In the genomic region with DNA sequence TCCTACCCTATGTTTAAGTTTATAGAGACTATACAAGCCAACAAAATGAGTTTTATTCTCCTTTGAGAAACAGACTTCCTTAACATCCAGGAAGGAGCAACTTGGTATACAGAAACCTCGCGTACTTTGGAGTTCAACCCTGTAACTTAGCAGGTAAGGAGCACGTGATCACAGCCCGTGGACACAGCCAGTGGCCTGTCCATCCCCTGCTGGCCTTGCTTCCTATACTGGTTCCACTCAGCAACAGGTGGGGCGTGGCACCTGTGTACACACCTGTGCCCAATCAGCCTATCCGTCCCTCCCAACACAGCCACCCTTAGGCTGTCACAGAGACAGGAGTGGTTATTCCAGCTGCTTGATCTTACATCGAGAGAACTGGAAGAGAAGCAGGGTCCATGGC, we compare ENCODE assay signal across 8 mouse cellular contexts. TPM values are rescaled to one million over a fixed set of nuclear protein-coding genes. Genes with fewer than 3 reads are reported as not detected.
DNase-seq lines count a peak whose midpoint lies in the region; ATAC-seq lines count a peak whose summit lies in the region.

No protein-coding gene starts in this region.

- H3K27ac ChIP-seq in heart, embryonic 15.5 days = no peak overlapping the region
- peak overlapping the region; percentile 80 for H3K27ac ChIP-seq in intestine, embryonic 15.5 days
- no peak overlapping the region for H3K27ac ChIP-seq in liver, embryonic 13.5 days
- no peak overlapping the region for H3K27ac ChIP-seq in neural tube, embryonic 14.5 days (ENCODE audit: low read depth, low read length)

- peaks cover 24% of the 10 kb centered on the region for H3K4me1 ChIP-seq in heart, embryonic 15.5 days (replicated peaks)
- H3K4me1 ChIP-seq in intestine, embryonic 15.5 days (replicated peaks) = 0 out of 2 replicates have a peak, but pooled peaks cover 4% of the 10 kb centered on the region
- peaks cover 42% of the 10 kb centered on the region for H3K4me1 ChIP-seq in liver, embryonic 13.5 days (replicated peaks)
- peaks cover 5% of the 10 kb centered on the region; the same call in 1 of the 2 replicates for H3K4me1 ChIP-seq in neural tube, embryonic 14.5 days (ENCODE audit: control insufficient read depth, insufficient read depth, low read length)

- H3K4me2 ChIP-seq in heart, embryonic 15.5 days = peak overlapping the region; percentile 76
- H3K4me2 ChIP-seq in intestine, embryonic 15.5 days (replicated peaks) = peak overlapping the region; percentile 81
- H3K4me2 ChIP-seq in liver, embryonic 13.5 days = peak overlapping the region; percentile 100
- H3K4me2 ChIP-seq in neural tube, embryonic 14.5 days (ENCODE audit: low read depth, low read length) = peak overlapping the region; percentile 81; the same call in 1 of the 2 replicates

- no peaks in the 10 kb centered on the region for H3K27me3 ChIP-seq in heart, embryonic 15.5 days
- no peaks in the 10 kb centered on the region for H3K27me3 ChIP-seq in intestine, embryonic 15.5 days (replicated peaks)
- no peaks in the 10 kb centered on the region; the same call in 1 of the 2 replicates for H3K27me3 ChIP-seq in liver, embryonic 13.5 days
- H3K27me3 ChIP-seq in neural tube, embryonic 14.5 days (ENCODE audit: control insufficient read depth, insufficient read depth, low read length) = no peaks in the 10 kb centered on the region

- no peaks in the 10 kb centered on the region for H3K9me3 ChIP-seq in heart, embryonic 15.5 days (replicated peaks)
- H3K9me3 ChIP-seq in intestine, embryonic 15.5 days = no peaks in the 10 kb centered on the region
- no peaks in the 10 kb centered on the region for H3K9me3 ChIP-seq in liver, embryonic 13.5 days (replicated peaks)
- no peaks in the 10 kb centered on the region for H3K9me3 ChIP-seq in neural tube, embryonic 14.5 days (ENCODE audit: control insufficient read depth, low read length)

- H3K36me3 ChIP-seq in heart, embryonic 15.5 days = no peaks in the 10 kb centered on the region
- no peaks in the 10 kb centered on the region for H3K36me3 ChIP-seq in intestine, embryonic 15.5 days
- no peaks in the 10 kb centered on the region for H3K36me3 ChIP-seq in liver, embryonic 13.5 days
- H3K36me3 ChIP-seq in neural tube, embryonic 14.5 days (ENCODE audit: control insufficient read depth, insufficient read depth, low read length) = no peaks in the 10 kb centered on the region

- peak overlapping the region; percentile 98; the same call in 1 of the 2 replicates for H3K4me3 ChIP-seq in heart, embryonic 15.5 days
- peak overlapping the region; percentile 92; the same call in 1 of the 2 replicates for H3K4me3 ChIP-seq in intestine, embryonic 15.5 days (replicated peaks)
- H3K4me3 ChIP-seq in liver, embryonic 13.5 days (replicated peaks) = peak overlapping the region; percentile 88; the same call in 1 of the 2 replicates
- peak overlapping the region; percentile 96; the same call in 1 of the 2 replicates for H3K4me3 ChIP-seq in neural tube, embryonic 14.5 days (ENCODE audit: low read depth, low read length)

- H3K9ac ChIP-seq in heart, embryonic 15.5 days = no peak overlapping the region
- H3K9ac ChIP-seq in intestine, embryonic 15.5 days = no peak overlapping the region
- peak overlapping the region; percentile 88; the same call in 1 of the 2 replicates for H3K9ac ChIP-seq in liver, embryonic 13.5 days
- no peak overlapping the region; the same call in 1 of the 2 replicates for H3K9ac ChIP-seq in neural tube, embryonic 14.5 days (replicated peaks; ENCODE audit: low read depth, low read length)

- ATAC-seq in heart, embryonic 15.5 days (replicated peaks; ENCODE audit: insufficient number of reproducible peaks, insufficient read depth, low FRiP score, low read depth) = no peak
- ATAC-seq in intestine, embryonic 15.5 days = peak; percentile 80
- ATAC-seq in liver, embryonic 13.5 days (ENCODE audit: low read depth) = no peak
- ATAC-seq in neural tube, embryonic 14.5 days (ENCODE audit: low read depth) = 0 out of 2 replicates have a peak, but pooled peaks have one; percentile 1

- no peak for DNase-seq in heart, adult 9 months (ENCODE audit: low spot score in 2 of 2)
- DNase-seq in liver, embryonic 13.5 days = no peak
- DNase-seq in c-Kit-positive CD71-positive TER-119-positive erythroid progenitor cells, embryonic 14.5 days (ENCODE audit: low spot score) = no peak
- DNase-seq in gastrocnemius, adult 18-20 months (ENCODE audit: low spot score) = no peak
- DNase-seq in frontal cortex, postnatal 14 days (ENCODE audit: low spot score in 2 of 2) = no peak

- WGBS in heart, embryonic 15.5 days = 82% methylated on average over 7 of the region's 7 CpGs
- WGBS in intestine, embryonic 15.5 days = 52% methylated on average over 7 of the region's 7 CpGs
- WGBS in liver, embryonic 13.5 days (ENCODE audit: insufficient replicate concordance) = 81% methylated on average over 7 of the region's 7 CpGs
- WGBS in neural tube, embryonic 14.5 days = 93% methylated on average over 7 of the region's 7 CpGs

RNA-seq across cellular contexts. Expression of a gene that starts 0.8 kb away (rescaled TPM):
- 11.1 and 15.1 TPM in 2 replicates for polyA plus RNA-seq in heart, embryonic 15.5 days (2015; fragmentation: Nextera tagmentation; extraction: Ambion mirVana)
- polyA plus RNA-seq in intestine, embryonic 15.5 days (2015; fragmentation: Nextera tagmentation; extraction: Ambion mirVana) = 19.3 and 19.4 TPM in 2 replicates
- 4.6 and 4.9 TPM in 2 replicates for polyA plus RNA-seq in liver, embryonic 13.5 days (2015; fragmentation: Nextera tagmentation; extraction: Ambion mirVana)
- 18.0 and 22.7 TPM in 2 replicates for polyA plus RNA-seq in neural tube, embryonic 14.5 days (2014; fragmentation: Nextera tagmentation; extraction: Ambion mirVana)
- total RNA-seq in gastrocnemius, adult 18-20 months (2021) = 10 to 100 TPM; 10.4 to 12.7 TPM

Comparison
In these comparisons a context has a peak if more than half of its experiments do, and no peak if none do; other contexts are left out.
1. ATAC-seq: peak in intestine, embryonic 15.5 days (single experiment) and neural tube, embryonic 14.5 days (single experiment); none in heart, embryonic 15.5 days (single experiment) and liver, embryonic 13.5 days (single experiment).
2. Peak in every context shown above with its lines, with median percentiles within 50 percentile points of each other: H3K4me2 ChIP-seq and H3K4me3 ChIP-seq.